Mouse (Mus musculus) central nervous system, embryonic 18 days (tissue): Measurements from ENCODE around the gene Pdcd2. TPM values are rescaled to one million over a fixed set of nuclear protein-coding genes. Genes with fewer than 3 reads are reported as not detected.

Source experiments
- polyA plus RNA-seq: library from polyadenylated mRNA; depleted of rRNA; stranded (reverse); fragments of >200 nt; gene quantifications from 2 replicates; pipeline ENCODE4 v1.2.3, GENCODE M21; 2012; rRNA removed

Gene Pdcd2
- 33.4 and 35.5 TPM in 2 replicates for polyA plus RNA-seq

GRCm38 (mm10) chr17:15526986-15527810 lies at the start of gene Pdcd2:
Gene Pdcd2 (minus strand): TSS chr17:15527301.

DNA sequence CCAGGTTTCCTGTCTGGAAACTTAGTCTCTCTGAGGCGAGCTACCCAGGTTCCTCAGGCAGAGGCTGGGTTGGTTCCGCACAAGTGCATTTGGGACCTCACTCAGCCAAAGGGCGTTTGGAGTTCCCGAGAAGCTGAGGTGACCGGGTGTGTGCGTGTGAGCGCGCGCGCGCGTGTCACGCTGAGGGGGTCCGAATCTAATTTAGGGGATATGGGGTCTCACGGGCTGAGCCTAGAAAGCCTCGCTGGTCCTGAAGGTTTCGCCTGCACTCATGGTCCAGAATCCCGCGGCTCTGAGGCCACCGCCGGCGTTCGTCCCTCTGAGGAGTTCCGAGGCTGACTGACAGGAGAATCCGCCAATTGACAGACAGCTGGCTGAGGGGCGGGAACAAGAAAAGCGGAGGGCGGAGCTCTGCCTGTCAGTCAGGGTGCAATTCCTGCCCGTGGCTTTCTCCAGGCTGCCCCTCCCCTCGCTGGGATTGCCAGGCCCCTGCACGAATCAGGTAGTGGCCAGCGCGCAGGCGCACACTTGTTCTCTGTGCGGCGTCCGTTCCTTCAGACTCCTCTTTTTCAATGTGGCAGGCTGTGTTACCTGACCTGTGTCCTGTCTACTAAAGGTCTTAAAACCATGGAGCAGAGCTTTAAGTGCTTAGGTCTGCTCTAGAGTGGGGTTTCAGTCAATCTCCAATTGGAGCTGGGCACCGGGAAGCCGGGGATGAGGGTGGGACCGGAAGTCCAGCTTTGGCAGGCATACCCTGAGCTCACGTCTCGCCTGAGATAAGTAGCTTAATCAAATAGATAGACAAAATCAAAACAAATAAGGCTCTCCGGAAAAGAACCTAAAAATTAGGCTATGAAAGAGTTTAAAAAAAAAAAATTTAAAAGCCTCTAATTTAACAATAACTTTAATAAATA lies 37.2 kb upstream of the Pdcd2 start, which contains the start of gene Prdm9:
Gene Prdm9, minus strand, starts transcription at position 341 of the 914 bp plus-strand sequence.

GRCm38 (mm10) chr17:15499656-15500394 lies 27.3 kb downstream of the Pdcd2 start, which contains the start of the genes Psmb1 and Tbp:
Gene Psmb1 (minus strand): TSS chr17:15499751.
Gene Tbp (plus strand): TSS chr17:15499888.

Other genes with a start within 250 kb of the Pdcd2 start
- gene Dll1, start 150.4 kb downstream of the Pdcd2 start, polyA plus RNA-seq = 26.8 and 28.3 TPM in 2 replicates
- gene Fam120b, start 131.1 kb downstream of the Pdcd2 start, polyA plus RNA-seq = 27.2 and 27.4 TPM in 2 replicates
- 182 and 191 TPM in 2 replicates for gene Psmb1, start 27.6 kb downstream of the Pdcd2 start, polyA plus RNA-seq
- 70.5 and 71.9 TPM in 2 replicates for gene Tbp, start 27.4 kb downstream of the Pdcd2 start, polyA plus RNA-seq
- gene Prdm9, start 37.1 kb upstream of the Pdcd2 start, polyA plus RNA-seq = 2.0 and 2.6 TPM in 2 replicates
- 6.5 and 7.0 TPM in 2 replicates for gene Chd1, start 177.7 kb upstream of the Pdcd2 start, polyA plus RNA-seq